Mouse (Mus musculus) layer of hippocampus, adult 9-10 months (tissue): Measurements from ENCODE around the gene Metrn.
A peak's percentile ranks its signal among the peaks of the same experiment; 100 is the strongest.

ENCODE experiments used
- DNase-seq: peaks from one replicate; pipeline ENCODE4 v3.0.0; 2022; ENCODE audit warnings: low spot score

The Metrn gene

DNA sequence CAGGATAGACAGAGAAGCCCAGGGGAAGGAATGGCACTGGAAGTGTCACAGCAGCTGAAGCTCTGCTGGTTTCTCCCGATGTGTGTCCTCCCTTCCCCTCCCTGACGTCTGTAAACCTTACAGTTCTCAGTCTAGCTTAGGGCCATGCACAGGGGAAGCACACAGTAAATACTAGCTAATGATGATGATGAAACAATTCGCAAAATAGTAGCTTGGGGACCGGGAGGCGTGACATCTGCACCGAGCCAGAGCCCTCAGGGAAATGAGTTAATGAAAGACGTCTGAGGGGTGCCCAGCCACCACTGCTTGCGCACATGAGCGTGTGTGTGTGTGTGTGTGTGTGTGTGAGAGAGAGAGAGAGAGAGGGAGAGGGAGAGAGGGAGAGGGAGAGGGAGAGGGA is 27.6 kb downstream of the Metrn start:
- DNase-seq, result no peak

DNA sequence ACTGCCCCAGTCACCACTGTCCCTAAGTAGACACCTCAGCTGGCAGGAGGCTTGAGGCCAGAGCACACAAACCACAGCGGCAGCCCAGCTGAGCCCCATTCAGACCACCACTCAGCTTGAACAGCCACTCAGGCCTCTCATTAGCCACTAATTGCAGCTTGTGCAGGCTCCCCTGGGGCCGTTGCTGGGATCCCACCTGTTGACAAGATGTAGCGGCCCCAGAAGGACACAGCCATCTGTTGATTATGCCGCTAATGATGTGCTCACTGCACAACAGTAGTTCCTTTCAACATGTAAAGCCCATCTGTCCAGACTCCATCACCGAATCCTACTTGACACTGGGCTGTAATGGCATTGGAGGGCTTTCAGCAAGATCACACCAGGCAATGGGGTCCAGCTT is 31.1 kb downstream of the Metrn start:
- no peak for DNase-seq

- DNase-seq, result no peak
Measured at GRCm38 (mm10) chr17:25762591-25762990, 34.3 kb downstream of the Metrn start.

DNA sequence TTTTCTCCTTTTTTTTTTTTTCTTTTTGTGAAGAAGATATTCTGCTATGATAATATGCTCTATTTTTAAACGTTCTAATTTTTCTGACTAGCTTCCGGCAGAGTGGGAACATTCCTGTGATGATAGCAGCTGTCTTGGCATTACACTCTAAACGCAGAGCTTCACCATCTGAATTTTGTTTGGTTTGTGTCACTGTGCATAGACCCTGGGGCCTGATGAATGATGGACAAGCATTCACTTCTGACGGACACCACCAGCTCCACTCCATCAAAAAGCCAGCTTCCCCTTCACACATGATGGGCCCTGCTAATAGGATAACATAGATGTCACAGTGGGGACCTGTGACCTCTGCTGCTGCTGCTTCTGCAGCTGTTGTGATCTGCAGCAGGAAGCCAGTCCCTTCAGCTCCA is 35.4 kb downstream of the Metrn start:
- DNase-seq, result peak; percentile 42

DNA sequence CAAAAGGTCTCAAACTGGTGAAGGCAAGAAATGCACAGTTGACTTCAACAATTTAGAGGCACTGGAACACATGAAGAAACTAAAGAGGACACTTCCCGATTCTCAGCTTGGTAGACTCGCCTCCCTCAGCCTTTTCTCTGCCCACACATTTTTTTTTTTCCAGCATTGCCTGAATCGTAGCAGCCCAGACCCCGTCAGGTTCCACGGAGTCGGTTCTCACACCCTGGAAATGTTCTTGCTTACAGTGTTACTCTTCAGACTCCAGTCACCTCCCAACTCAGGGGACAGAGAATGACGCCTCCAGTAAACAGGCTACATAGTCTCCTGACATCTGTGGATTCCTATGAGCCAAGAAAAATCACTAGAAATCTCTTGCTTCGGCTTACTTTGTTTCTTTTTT is 36.8 kb downstream of the Metrn start:
- no peak for DNase-seq

- DNase-seq, result no peak
Measured at GRCm38 (mm10) chr17:25757691-25758090, 39.2 kb downstream of the Metrn start.

DNA sequence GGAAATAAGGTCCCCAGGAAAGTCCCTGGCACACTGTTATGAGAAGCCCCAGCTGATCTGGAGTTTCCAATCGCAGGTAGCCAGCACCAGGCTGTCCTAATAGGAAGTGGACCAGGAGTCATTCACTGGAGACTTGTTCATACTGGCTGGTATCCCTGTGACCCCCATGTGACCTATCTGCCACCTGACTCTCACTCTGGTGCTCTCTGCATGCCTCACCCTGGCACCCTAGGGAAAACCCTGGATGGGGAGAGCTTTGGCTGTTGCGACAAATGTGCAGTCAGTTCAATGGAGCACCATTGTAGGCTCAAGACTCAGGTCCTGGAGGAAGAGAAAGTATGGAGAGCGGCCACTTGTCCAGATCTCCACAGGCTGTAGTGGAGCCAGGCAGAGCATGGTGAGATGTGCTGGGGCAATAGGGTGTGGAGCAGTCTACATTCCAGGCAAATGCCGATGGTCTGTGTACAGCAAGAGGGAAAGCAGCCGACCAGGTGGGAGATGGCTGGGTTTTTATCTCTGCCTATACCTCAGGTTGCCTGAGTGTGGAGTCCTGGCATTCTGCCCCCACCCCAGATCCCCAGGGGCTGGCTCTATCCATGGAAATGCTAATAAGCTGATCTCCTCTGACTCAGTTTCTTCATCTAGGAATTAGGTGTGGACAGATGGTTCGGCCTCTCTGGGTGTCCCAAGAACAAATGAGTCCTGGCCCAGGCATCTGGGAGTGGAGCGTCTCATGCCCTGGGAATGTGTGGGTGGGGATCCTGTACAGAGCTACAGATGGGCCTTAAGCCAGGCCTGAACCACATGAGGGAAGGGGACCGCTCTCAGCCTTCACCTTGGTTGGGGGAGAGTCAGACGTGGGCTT is 40.3 kb downstream of the Metrn start:
- DNase-seq, result no peak

DNA sequence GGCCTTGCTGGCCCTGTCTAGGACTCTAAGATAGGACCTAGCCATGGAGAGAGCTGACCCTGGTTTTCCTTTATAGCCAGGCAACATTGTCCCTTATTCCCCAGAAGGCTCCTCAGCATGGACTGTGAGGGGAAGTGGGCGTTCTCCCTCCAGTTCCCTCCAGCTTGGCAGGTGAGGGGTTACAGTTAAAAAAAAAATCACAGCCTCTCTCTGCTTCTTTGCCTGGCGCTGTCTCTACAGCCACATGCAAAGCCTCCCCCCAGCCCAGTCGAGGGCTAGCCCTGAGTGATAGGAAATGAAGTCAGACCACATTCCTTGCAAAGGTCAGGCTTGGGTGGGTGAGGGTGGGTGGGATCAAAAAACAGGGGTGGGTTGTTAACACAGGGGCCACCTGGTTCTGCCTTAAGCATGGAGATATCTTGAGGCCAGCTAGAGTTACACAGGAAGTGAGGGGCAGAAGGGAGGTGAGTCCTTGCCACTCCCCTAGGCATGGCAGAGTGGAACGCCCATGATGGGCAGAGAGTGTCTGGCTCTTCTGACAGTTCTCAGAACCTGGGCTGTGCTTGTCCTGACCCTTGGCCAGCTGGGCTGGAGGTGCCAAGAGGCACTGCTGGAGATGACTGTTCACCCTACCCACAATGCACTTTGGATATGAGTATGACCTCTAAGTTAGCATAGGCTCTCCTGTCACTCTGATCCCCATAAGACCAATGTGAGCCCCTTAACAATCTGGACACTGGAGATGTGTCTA is 41.1 kb downstream of the Metrn start:
- no peak for DNase-seq

GRCm38 (mm10) chr17:25755086-25755485 is 41.9 kb downstream of the Metrn start:
- DNase-seq, result no peak

DNA sequence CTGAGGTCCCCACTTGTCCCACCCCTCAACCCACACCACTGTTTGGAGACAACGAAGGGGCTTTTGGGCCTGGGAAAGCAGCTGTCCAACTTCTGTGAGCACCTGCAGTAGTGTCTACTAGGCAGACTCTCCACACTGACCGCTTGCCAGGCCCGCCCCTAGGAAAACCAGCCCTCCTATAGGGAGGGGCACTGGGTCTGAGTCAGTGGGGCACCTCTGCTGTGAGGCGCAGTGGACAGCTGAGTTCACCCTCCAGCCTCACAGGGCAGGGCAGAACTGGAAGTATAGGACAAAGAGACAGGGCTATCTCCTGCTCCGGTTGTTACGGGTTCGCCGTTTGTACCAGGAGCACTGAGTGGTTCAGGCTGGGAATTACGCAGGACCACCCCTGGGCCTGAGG is 42.7 kb downstream of the Metrn start, which contains the start of gene Msln:
Msln (minus strand) TSS at position 138 of the 400 bp plus-strand sequence.
- no peak for DNase-seq

- no peak for DNase-seq
Measured at GRCm38 (mm10) chr17:25751446-25751845, 45.5 kb downstream of the Metrn start.

DNA sequence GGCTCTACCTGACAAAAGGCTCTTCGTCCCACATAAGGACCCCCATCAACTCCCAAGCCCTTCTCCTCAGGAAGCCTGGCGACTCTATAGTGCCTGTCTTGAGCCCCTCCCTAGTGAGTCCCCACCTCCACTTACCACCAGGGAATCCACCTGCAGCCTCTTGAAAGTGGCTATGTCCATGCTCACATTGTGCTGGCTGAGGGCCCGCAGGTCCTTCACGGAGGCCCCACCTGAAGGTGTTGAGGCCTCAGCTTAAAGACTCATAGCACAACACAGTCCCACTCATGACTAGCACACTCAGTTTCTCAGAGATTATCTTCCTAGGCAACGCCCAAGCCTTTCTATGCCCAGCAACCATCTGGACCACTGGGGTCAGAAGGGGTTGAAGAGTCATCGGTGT is 47.6 kb downstream of the Metrn start:
- no peak for DNase-seq

- no peak for DNase-seq
Measured at GRCm38 (mm10) chr17:25748238-25748637, 48.7 kb downstream of the Metrn start.

DNA sequence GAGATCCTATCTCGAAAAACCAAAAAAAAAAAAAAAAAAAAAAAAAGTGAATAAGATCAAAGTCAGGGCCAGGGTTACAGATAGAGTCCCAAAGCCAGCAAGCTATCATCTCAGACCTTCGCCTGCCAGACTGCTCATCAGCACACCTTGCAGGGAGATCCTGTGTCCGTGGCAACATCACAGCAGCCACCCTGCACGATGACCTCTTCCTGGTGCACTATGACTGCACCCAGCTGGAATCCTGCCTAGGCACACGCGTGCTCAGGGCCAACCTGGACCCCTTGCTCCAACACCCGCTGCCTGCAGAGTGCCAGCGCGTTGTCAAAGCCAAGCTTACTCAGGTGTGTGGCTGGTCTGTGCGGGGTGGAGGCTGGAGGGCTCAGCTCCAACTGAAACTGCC is 52.6 kb downstream of the Metrn start:
- DNase-seq, result no peak

GRCm38 (mm10) chr17:25743831-25744230 is 53.1 kb downstream of the Metrn start:
- no peak for DNase-seq
